Mouse (Mus musculus) heart, embryonic 10.5 days (tissue): ENCODE results near the gene Rnf19b. TPM values are rescaled to one million over a fixed set of nuclear protein-coding genes. Genes with fewer than 3 reads are reported as not detected.

Experiments
- DNase-seq: peaks from one replicate; pipeline ENCODE4 v3.0.0-alpha.2; 2017; ENCODE audit warnings: low spot score
- H3K27ac ChIP-seq: fragments of 300-500 bp; sonication (generic); 2 replicates; pipeline ENCODE4 v1.5.1; 2016; ENCODE audit warnings: mild to moderate bottlenecking
- H3K27me3 ChIP-seq: fragments of 300-500 bp; sonication (generic); 2 replicates; pipeline ENCODE4 v1.6.1; 2016; ENCODE audit warnings: mild to moderate bottlenecking; ENCODE audit not compliant: poor library complexity, insufficient read depth, severe bottlenecking
- H3K36me3 ChIP-seq: fragments of 300-500 bp; sonication (generic); 2 replicates; pipeline ENCODE4 v1.6.1; 2016; ENCODE audit warnings: mild to moderate bottlenecking, moderate library complexity
- H3K4me1 ChIP-seq: fragments of 300-500 bp; sonication (generic); 2 replicates; pipeline ENCODE4 v1.6.1; 2016; ENCODE audit warnings: mild to moderate bottlenecking
- H3K4me3 ChIP-seq: fragments of 300-500 bp; sonication (generic); 2 replicates; pipeline ENCODE4 v1.5.1; 2016; ENCODE audit warnings: mild to moderate bottlenecking, moderate library complexity
- H3K9me3 ChIP-seq: fragments of 300-500 bp; sonication (generic); 2 replicates; pipeline ENCODE4 v1.6.1; 2016; ENCODE audit warnings: mild to moderate bottlenecking, moderate library complexity
- WGBS: fragments of 180-500 bp; shearing (Covaris S2); methylation state at CpG from one replicate; pipeline ENCODE4 v1.1.7; 2016; 5-methylcytosine and 5-hydroxymethylcytosine counted together
- polyA plus RNA-seq: library from polyadenylated mRNA; unstranded; fragments of >200 nt; fragmentation: Nextera tagmentation; extraction: Ambion mirVana; gene quantifications from 2 replicates; pipeline ENCODE4 v1.2.1, GENCODE M21; 2016

Rnf19b gene
- polyA plus RNA-seq, 1 experiment from 2014 or later, result 6.8 TPM

DNA sequence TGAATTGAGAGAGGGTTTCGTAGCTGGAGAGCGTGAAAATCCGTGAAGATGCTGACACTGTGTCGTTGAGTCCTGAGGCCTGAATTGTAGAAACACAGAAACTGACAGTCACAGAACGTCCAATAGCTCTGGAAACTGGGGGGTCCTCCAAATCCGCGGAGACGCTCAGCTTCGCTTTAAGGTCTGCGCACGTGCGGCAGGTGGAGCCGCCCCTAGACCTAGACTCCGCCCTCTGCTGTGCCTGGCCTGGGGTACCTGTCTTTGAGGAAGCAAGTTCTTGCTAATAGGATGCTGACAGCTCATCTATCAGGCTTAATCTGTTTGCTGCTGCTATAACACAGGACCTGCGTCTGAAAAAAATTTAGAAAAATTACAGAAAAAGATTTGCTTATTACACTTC, 37.2 kb downstream of the Rnf19b start:
- no peak for DNase-seq
- 28% methylated on average over 15 of the region's 15 CpGs for WGBS
- no peaks in the 10 kb centered on the region for H3K4me1 ChIP-seq
- H3K36me3 ChIP-seq, result no peaks in the 10 kb centered on the region
- no peak overlapping the region for H3K27ac ChIP-seq
- H3K27me3 ChIP-seq, result peaks cover 33% of the 10 kb centered on the region
- H3K4me3 ChIP-seq, result no peak overlapping the region
- no peaks in the 10 kb centered on the region for H3K9me3 ChIP-seq

DNA sequence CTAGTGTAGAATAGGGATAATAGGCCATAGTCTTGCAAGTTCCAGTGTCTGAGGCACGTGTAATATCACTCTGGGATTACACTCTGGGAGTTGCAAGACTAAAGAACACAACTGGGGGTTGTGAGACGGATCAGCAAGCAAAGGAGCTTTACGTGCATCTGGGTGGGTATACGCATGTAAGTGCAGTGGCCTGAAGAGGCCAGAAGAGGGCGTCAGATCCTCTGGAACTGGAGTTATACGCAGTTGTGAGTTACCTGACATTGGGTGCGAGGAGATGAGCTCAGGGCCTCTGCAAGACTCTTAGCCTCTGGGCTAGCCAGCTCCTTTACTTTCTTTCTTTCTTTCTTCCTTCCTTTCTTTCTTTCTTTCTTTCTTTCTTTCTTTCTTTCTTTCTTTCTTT, 38.9 kb downstream of the Rnf19b start:
- Histone ChIP-seq H3K4me3 (no peak overlapping the region), H3K27ac (no peak overlapping the region), H3K9me3 (no peaks in the 10 kb centered on the region), H3K27me3 (peaks cover 33% of the 10 kb centered on the region), H3K4me1 (no peaks in the 10 kb centered on the region), H3K36me3 (no peaks in the 10 kb centered on the region)
- DNase-seq, result no peak
- 71% methylated on average over 7 of the region's 7 CpGs for WGBS

- DNase-seq, result no peak
These were observed 44.2 kb downstream of the Rnf19b start for GRCm38 (mm10) chr4:129102133-129102829.

DNA sequence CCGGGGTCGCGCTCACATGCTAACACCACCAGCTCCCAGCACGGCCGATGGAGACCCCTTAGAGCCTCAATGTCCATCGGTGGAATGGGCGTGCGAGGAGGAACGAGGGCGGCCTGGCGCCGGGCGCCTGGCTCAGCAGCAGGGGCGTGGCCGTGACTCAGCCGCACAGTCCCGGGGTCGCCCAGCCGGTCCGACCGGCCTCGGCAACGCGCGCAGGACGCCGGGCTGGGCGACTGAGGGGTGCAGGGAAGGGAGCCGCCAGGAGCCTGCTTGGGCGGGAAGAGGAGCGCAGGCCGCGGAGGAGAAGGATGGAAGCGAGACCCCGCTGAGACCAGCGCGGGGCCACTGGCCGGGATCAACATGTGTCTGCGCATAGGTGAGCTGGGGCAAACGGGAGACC, 47.3 kb downstream of the Rnf19b start, which contains the start of gene Tmem54:
Tmem54 (plus strand) TSS at position 193 of the 400 bp plus-strand sequence.
- WGBS, result under 1% methylated on average over 40 of the region's 40 CpGs
- Histone ChIP-seq H3K27me3 (peaks cover 73% of the 10 kb centered on the region), H3K4me3 (peak within 1 kb of the TSS; percentile 54), H3K27ac (0 out of 2 replicates have a peak within 1 kb of the TSS, but pooled peaks have one; percentile 13), H3K9me3 (no peaks in the 10 kb centered on the region), H3K4me1 (peaks cover 10% of the 10 kb centered on the region), H3K36me3 (no peaks in the 10 kb centered on the region)
- DNase-seq, result no peak

More at GRCm38 (mm10) chr4:129102133-129102829, 44.2 kb downstream of the Rnf19b start:
- Histone ChIP-seq H3K27ac (no peak overlapping the region), H3K36me3 (no peaks in the 10 kb centered on the region), H3K4me1 (peaks cover 10% of the 10 kb centered on the region), H3K4me3 (no peak overlapping the region), H3K9me3 (no peaks in the 10 kb centered on the region), H3K27me3 (peaks cover 46% of the 10 kb centered on the region)
- 64% methylated on average over 14 of the region's 14 CpGs for WGBS

- Histone ChIP-seq H3K4me3 (peak overlapping the region; percentile 54; the same call in 1 of the 2 replicates), H3K36me3 (no peaks in the 10 kb centered on the region), H3K27ac (no peak overlapping the region), H3K27me3 (peaks cover 73% of the 10 kb centered on the region), H3K9me3 (no peaks in the 10 kb centered on the region), H3K4me1 (peaks cover 13% of the 10 kb centered on the region)
- no peak for DNase-seq
- 15% methylated on average over 9 of the region's 9 CpGs for WGBS
These were observed 48.0 kb downstream of the Rnf19b start for GRCm38 (mm10) chr4:129106073-129106472.

GRCm38 (mm10) chr4:129107348-129107899, 49.4 kb downstream of the Rnf19b start:
- peaks cover 26% of the 10 kb centered on the region for H3K4me1 ChIP-seq
- no peak overlapping the region for H3K27ac ChIP-seq
- no peaks in the 10 kb centered on the region for H3K9me3 ChIP-seq
- 74% methylated on average over 10 of the region's 10 CpGs for WGBS
- DNase-seq, result no peak
- H3K27me3 ChIP-seq, result peaks cover 73% of the 10 kb centered on the region
- H3K4me3 ChIP-seq, result no peak overlapping the region
- H3K36me3 ChIP-seq, result no peaks in the 10 kb centered on the region

DNA sequence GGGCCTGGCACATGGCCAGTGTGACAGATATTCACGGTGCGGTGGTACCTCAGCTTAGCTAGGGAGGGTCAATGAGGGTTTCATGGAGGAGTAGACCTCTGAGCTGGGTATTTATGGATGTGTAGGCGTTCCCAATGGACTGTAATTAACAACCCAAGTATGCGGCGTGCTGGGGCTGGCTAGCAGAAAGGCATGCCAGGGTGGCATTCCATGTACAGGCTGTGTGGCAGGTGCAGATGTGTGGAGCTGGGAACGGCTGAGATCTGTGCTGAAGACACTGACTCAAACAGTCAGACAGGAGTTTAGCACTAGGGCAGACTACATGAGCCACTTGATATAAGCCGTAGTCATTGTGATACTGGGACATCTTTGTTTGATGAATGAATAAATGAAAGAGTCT, 50.6 kb downstream of the Rnf19b start:
- Histone ChIP-seq H3K36me3 (no peaks in the 10 kb centered on the region), H3K4me3 (no peak overlapping the region), H3K4me1 (peaks cover 30% of the 10 kb centered on the region), H3K27me3 (peaks cover 75% of the 10 kb centered on the region), H3K9me3 (no peaks in the 10 kb centered on the region), H3K27ac (no peak overlapping the region)
- WGBS, result 84% methylated on average over 7 of the region's 7 CpGs
- DNase-seq, result no peak

DNA sequence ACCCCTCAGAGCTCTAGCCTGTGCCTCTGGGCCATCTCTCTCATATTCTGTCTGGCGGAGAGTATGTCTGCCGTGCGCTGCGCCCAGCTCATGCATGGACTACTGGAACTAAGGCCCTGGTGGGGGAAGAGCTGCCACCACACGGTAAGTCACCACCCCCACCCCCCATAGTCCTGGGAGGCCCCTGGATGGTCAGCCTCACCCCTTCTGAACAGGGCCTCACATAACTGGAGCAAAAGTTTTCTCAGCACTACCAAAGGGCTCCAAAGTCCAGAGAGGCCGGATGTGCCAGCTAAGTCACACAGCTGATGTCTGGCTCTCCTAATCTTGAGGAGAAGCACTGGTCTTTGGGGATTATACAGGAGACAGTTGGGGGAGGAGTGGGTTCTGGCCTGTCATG, 52.7 kb downstream of the Rnf19b start:
- Histone ChIP-seq H3K36me3 (no peaks in the 10 kb centered on the region), H3K4me3 (no peak overlapping the region), H3K27ac (no peak overlapping the region), H3K27me3 (peaks cover 74% of the 10 kb centered on the region), H3K9me3 (no peaks in the 10 kb centered on the region), H3K4me1 (peaks cover 20% of the 10 kb centered on the region; the same call in 1 of the 2 replicates)
- WGBS, result 81% methylated on average over 6 of the region's 6 CpGs
- DNase-seq, result no peak

DNA sequence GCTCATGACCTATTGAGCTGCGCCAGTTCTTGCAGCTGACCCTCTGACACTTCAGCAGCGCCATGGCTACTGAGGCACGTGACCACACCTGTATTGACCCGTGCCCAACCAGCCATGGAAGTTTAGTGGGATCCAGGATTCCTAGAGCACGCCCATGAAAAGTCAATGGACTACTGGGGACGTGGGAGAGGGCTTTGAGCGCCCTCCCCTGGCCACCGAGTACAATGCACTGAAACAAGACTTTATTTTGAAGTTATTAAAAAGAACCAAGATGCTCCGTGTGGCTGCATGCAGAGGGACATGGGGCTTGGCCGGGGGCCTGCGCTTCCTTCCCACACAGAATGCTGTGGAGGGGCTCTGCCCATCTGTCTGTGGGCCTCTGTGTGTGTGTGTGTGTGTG, 53.3 kb downstream of the Rnf19b start:
- no peak overlapping the region for H3K27ac ChIP-seq
- no peaks in the 10 kb centered on the region for H3K36me3 ChIP-seq
- H3K4me1 ChIP-seq, result peaks cover 20% of the 10 kb centered on the region; the same call in 1 of the 2 replicates
- H3K4me3 ChIP-seq, result no peak overlapping the region
- DNase-seq, result no peak
- WGBS, result 55% methylated on average over 11 of the region's 11 CpGs
- no peaks in the 10 kb centered on the region for H3K9me3 ChIP-seq
- peaks cover 74% of the 10 kb centered on the region for H3K27me3 ChIP-seq

GRCm38 (mm10) chr4:129112231-129112630, 54.2 kb downstream of the Rnf19b start:
- Histone ChIP-seq H3K27ac (no peak overlapping the region), H3K36me3 (no peaks in the 10 kb centered on the region), H3K4me3 (no peak overlapping the region), H3K4me1 (peaks cover 20% of the 10 kb centered on the region; the same call in 1 of the 2 replicates), H3K27me3 (peaks cover 75% of the 10 kb centered on the region), H3K9me3 (no peaks in the 10 kb centered on the region)
- 73% methylated on average over 13 of the region's 13 CpGs for WGBS
- DNase-seq, result no peak

- Histone ChIP-seq H3K27ac (no peak overlapping the region), H3K36me3 (no peaks in the 10 kb centered on the region), H3K27me3 (peaks cover 66% of the 10 kb centered on the region), H3K4me1 (peaks cover 20% of the 10 kb centered on the region; the same call in 1 of the 2 replicates), H3K4me3 (no peak overlapping the region), H3K9me3 (no peaks in the 10 kb centered on the region)
- WGBS, result 31% methylated on average over 28 of the region's 28 CpGs
- DNase-seq, result peak; percentile 84
These were observed 55.3 kb downstream of the Rnf19b start for GRCm38 (mm10) chr4:129113083-129113988.

- WGBS, result 86% methylated on average over 8 of the region's 8 CpGs
- Histone ChIP-seq H3K4me1 (peaks cover 24% of the 10 kb centered on the region), H3K9me3 (no peaks in the 10 kb centered on the region), H3K27ac (no peak overlapping the region), H3K27me3 (peaks cover 82% of the 10 kb centered on the region), H3K36me3 (no peaks in the 10 kb centered on the region), H3K4me3 (no peak overlapping the region)
- no peak for DNase-seq
These were observed 58.6 kb downstream of the Rnf19b start for GRCm38 (mm10) chr4:129116703-129117102.
